Mouse (Mus musculus) hematopoietic stem cell, adult 5-6 weeks (primary cell): ENCODE measurements around the gene Plekhm1. TPM values are rescaled to one million over a fixed set of nuclear protein-coding genes. Genes with fewer than 3 reads are reported as not detected.

Source experiments
- total RNA-seq: library from RNA; stranded (forward); fragments of 172-1452, 232-1000 nt; gene quantifications from 2 replicates; pipeline ENCODE4 v1.2.3, GENCODE M21; 2017

Gene Plekhm1
- total RNA-seq, 1 experiment from 2014 or later: 4.0 TPM

Other genes with a start within 250 kb of the Plekhm1 start
- 47.6 and 62.4 TPM in 2 replicates for gene Fmnl1, start 241.6 kb downstream of the Plekhm1 start, total RNA-seq
- gene 1700023F06Rik, start 204.1 kb downstream of the Plekhm1 start, total RNA-seq: not detected in 2 replicates
- gene Spata32, start 194.3 kb downstream of the Plekhm1 start, total RNA-seq: not detected in 2 replicates
- gene Map3k14, start 145.2 kb downstream of the Plekhm1 start, total RNA-seq: 4.4 and 10.6 TPM in 2 replicates
- 21.3 and 21.5 TPM in 2 replicates for gene Arhgap27, start 49.0 kb downstream of the Plekhm1 start, total RNA-seq
- not detected in 2 replicates for gene Lrrc37a, start 91.9 kb upstream of the Plekhm1 start, total RNA-seq
- not detected in 2 replicates for gene Gm884, start 208.5 kb upstream of the Plekhm1 start, total RNA-seq
- gene Lyzl6, start 226.2 kb upstream of the Plekhm1 start, total RNA-seq: not detected in 2 replicates
- not detected in 2 replicates for gene Rprml, start 236.9 kb upstream of the Plekhm1 start, total RNA-seq